Mouse (Mus musculus): ENCODE measurements around the gene Efna3.

Efna3 gene

GRCm38 (mm10) chr3:89282291-89282643 lies 40.5 kb downstream of the Efna3 start:
- no peak for DNase-seq

GRCm38 (mm10) chr3:89281579-89282290 lies 41.0 kb downstream of the Efna3 start:
- peak; percentile 82 for DNase-seq

- DNase-seq = peak; percentile 49
Observed at GRCm38 (mm10) chr3:89280606-89281511, 41.9 kb downstream of the Efna3 start, which contains the start of gene Efna1. Gene Efna1, minus strand, starts transcription at chr3:89281142.

- no peak for DNase-seq
Observed at GRCm38 (mm10) chr3:89280050-89280605, 42.6 kb downstream of the Efna3 start.

- peak; percentile 85 for DNase-seq
Observed at GRCm38 (mm10) chr3:89279153-89279890, 43.4 kb downstream of the Efna3 start.

- no peak for DNase-seq
Observed at GRCm38 (mm10) chr3:89278643-89279042, 44.1 kb downstream of the Efna3 start.

- DNase-seq = no peak
Observed at GRCm38 (mm10) chr3:89278107-89278506, 44.7 kb downstream of the Efna3 start.

GRCm38 (mm10) chr3:89277281-89278021 lies 45.3 kb downstream of the Efna3 start:
- no peak for DNase-seq

GRCm38 (mm10) chr3:89276061-89276460 lies 46.7 kb downstream of the Efna3 start:
- no peak for DNase-seq

- DNase-seq = no peak
Observed at GRCm38 (mm10) chr3:89271760-89272159, 51.0 kb downstream of the Efna3 start.

- peak; percentile 55 for DNase-seq
Observed at GRCm38 (mm10) chr3:89270891-89271290, 51.9 kb downstream of the Efna3 start.

GRCm38 (mm10) chr3:89270051-89270755 lies 52.6 kb downstream of the Efna3 start, which contains the start of gene Slc50a1:
Gene Slc50a1, minus strand, starts transcription at chr3:89270570.
- DNase-seq = peak; percentile 81

GRCm38 (mm10) chr3:89268916-89269315 lies 53.8 kb downstream of the Efna3 start:
- no peak for DNase-seq

GRCm38 (mm10) chr3:89266439-89266893 lies 56.3 kb downstream of the Efna3 start:
- DNase-seq = peak; percentile 81

Data from cerebellum, adult 8-10 months (tissue).